Mouse (Mus musculus): ENCODE measurements around the gene Trim42.
A peak's percentile ranks its signal among the peaks of the same experiment; 100 is the strongest.

Gene Trim42

GRCm38 (mm10) chr9:97369591-97369990 lies at the start of gene Trim42:
Gene Trim42 (minus strand): TSS chr9:97369958.
- no peak for DNase-seq (ENCODE audit: extremely low spot score, low spot score)

GRCm38 (mm10) chr9:97414876-97415668 lies 45.3 kb upstream of the Trim42 start:
- DNase-seq (ENCODE audit: extremely low spot score, low spot score), result no peak

- no peak for DNase-seq (ENCODE audit: extremely low spot score, low spot score)
Measured at GRCm38 (mm10) chr9:97408142-97408541, 38.4 kb upstream of the Trim42 start.

- DNase-seq (ENCODE audit: extremely low spot score, low spot score), result no peak
Measured at GRCm38 (mm10) chr9:97356441-97356840, 13.3 kb downstream of the Trim42 start.

GRCm38 (mm10) chr9:97344767-97345297 lies 24.9 kb downstream of the Trim42 start:
- no peak for DNase-seq (ENCODE audit: extremely low spot score, low spot score)

- no peak for DNase-seq (ENCODE audit: extremely low spot score, low spot score)
Measured at GRCm38 (mm10) chr9:97341772-97342171, 28.0 kb downstream of the Trim42 start.

GRCm38 (mm10) chr9:97322846-97323245 lies 46.9 kb downstream of the Trim42 start:
- DNase-seq (ENCODE audit: extremely low spot score, low spot score), result peak; percentile 16

GRCm38 (mm10) chr9:97322120-97322519 lies 47.6 kb downstream of the Trim42 start:
- no peak for DNase-seq (ENCODE audit: extremely low spot score, low spot score)

GRCm38 (mm10) chr9:97315421-97316055 lies 54.2 kb downstream of the Trim42 start:
- DNase-seq (ENCODE audit: extremely low spot score, low spot score), result no peak

GRCm38 (mm10) chr9:97311614-97312013 lies 58.1 kb downstream of the Trim42 start:
- no peak for DNase-seq (ENCODE audit: extremely low spot score, low spot score)

- no peak for DNase-seq (ENCODE audit: extremely low spot score, low spot score)
Measured at GRCm38 (mm10) chr9:97309509-97310053, 60.2 kb downstream of the Trim42 start.

- no peak for DNase-seq (ENCODE audit: extremely low spot score, low spot score)
Measured at GRCm38 (mm10) chr9:97307705-97308485, 61.9 kb downstream of the Trim42 start.
